Mouse (Mus musculus) frontal cortex, postnatal 36 days (tissue): ENCODE measurements at regions not wholly inside any gene's neighbourhood (a gene's known extent, or its start where the extent isn't known, plus 50 kb on each side); places are given as distances from the start of the nearest gene placed in this dataset.

Experiments used
- DNase-seq, 2 experiments: peaks; one replicate each; pipeline ENCODE4 v3.0.0; 2022; ENCODE audit warnings: low spot score in 2 of 2

DNA sequence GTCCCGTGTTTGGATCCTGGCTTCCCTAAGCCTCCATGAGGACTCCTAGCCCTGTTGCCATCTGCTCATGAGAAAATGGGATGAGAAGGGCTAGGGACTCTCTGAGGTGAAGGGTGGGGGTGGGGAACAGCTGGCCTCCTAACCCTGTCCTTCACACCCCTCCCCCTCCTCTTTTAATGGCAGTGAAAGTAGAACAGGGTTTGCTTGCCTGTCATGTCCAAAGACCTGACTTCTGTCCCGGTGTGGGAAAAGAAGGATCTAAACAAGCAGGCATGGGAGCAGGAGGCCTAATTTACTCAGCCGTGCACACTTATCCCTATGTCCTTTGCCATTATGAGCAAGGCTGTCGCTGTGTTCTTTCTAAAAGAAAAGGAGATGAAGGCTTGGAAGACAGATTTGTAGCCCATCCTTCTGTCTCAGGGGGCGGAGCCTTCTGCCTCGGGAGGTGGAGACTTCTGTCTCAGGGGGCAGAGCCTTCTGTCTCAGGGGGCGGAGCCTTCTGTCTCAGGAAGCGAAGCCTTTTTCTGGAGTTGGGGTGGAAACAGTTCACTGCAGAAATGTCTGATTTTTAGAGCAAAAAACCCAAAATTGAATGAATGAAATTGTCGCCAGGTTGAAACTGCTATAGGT lies 66.4 kb downstream of the Cmpk2 start:
- no peak for DNase-seq

DNA sequence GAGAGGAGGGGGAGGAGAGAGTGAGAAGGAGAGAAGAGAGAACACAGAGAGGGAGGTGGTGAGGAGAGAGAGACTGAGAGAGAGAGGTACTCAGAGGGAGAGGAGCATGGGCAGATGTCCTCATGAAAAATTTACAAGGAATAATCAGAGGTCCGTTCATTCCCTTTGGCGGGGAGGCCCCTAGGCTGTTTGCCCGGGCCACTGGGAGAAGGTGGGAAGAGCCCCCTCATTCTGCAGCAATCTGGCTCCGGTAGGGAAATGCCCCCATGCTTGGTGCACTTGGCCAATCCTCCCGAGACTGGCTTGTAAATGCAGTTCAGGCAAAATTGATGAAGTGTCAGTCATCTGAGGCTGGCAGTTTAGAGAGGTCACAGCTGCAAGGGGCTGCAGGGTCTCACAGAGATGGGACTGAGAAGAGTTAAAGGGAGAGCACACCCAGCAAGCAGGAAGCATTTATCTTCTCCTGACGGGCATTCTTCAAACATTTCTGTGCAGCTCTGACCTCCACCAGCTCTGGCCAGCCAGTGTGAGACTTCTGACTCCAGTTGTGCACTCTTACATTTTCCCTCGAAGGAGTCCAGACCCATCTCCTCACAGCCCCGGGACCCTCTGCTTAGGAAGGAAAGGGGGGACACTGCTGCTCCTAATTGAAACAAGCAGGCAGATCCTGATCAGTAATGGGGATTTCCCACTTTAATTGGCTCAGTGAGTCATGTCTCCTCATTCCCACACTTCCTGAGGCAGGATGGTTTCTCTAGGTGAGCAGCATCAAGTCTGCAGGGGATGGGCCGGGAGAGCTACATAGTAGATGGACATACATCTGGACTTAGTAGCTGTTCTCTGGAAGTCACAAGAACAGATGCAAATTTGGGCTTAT lies 65.5 kb downstream of the Cmpk2 start:
- no peak for DNase-seq

DNA sequence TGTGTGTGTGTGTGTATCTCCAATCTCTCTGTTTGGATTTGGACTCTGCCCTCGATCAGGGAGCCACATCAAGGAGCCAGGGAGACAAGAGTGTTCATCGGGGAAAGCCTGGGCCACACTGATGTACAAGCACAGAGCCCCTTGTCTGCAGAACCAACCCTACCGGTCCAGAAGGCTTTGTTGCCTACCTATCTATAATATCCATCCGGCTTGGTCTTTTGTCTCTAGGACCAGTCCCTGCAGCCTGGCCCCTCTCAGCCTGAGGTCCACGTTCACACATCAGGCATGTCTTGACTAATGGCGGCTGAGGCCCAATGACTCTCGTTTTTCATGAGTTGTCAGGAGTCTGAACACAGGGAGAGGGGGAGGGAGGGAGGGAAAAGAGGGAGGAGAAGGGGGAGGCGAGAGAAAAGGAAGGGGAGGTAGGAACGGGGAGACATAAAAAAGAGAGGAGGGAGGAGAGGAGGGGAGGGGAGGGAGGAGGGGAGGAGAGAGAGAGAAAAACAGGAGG lies 64.7 kb downstream of the Cmpk2 start:
- no peak for DNase-seq

DNA sequence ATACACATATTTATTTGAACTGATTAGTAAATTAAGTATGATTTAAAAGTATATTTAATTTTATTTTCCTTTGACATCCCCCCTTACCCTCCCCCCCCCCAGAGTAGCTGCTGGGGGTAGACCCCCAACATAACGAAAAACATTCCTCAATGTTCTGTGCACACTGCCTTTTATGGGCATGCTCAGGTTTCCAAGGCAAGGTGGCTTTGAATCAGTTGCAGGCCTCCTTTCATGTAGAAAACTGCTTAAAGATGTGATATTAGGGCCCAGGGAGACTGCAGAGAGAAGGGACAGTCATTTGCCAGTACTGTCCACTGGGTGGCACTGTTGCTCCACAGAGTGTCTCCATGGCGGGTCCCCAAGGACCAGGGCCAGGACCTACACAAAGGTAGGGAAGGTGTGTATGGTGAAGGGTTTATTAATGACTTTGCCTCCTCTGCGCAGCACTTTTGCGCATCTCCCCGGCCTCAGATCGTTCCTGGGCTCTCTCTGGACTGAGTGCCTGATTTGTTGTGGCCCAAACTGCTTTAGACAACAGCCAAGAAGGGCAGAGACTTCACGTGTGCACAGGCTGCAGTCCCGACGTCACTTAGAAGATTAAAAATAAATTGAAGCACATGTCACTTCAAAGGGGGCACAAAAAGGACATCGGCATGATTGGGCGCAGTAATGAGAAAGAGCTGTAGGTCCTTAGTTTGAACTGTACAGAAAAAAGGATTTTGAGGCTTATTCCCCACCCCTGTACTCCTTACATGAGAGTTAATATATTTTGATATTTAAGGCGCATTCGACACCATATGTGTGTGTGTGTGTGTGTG lies 64.0 kb downstream of the Cmpk2 start:
- peak; percentile 79 to 83 for DNase-seq

DNA sequence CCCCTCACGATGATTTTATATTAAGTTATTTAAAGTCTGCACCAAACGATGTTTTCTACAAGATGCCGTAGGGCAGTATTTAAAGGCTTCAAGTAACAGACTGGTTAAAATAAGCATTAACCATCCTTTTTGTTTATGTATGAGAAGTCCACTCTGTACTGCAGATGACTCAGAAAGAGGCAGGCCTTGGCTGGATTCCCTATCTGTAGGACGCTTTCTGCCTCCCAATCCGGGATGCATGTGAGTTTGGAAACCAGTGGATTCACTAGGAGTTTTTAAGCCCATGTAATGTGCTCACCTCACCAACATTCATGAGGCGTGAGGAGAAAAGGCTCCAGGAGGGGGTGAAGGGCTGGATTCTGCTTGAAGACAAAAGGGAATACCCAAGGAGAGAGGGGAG lies 63.1 kb downstream of the Cmpk2 start:
- no peak for DNase-seq
